Mouse (Mus musculus) gastrocnemius, postnatal 14 days (tissue): ENCODE data around the gene Ube2c. TPM values are rescaled to one million over a fixed set of nuclear protein-coding genes. Genes with fewer than 3 reads are reported as not detected.

Experiments
- DNase-seq: peaks from one replicate; pipeline ENCODE4 v3.0.0; 2021; ENCODE audit warnings: mixed read lengths
- intact Hi-C: fragments of 180-260 bp; cut with DNase I; formaldehyde crosslinking; loops from one replicate; pipeline ENCODE4 v1.15.1; 2025; ENCODE audit warnings: low total_unique reads
- long read RNA-seq, 2 experiments: library from polyadenylated mRNA; stranded (forward); transcript quantifications; one replicate each; pipeline ENCODE4 v2.0.0; 2021
- total RNA-seq, 2 experiments: library from RNA; stranded (reverse); gene quantifications; 2 replicates each; pipeline ENCODE4 v1.2.3; 2021

Gene Ube2c
- 1 to 10 TPM; 6.9 to 8.1 TPM for total RNA-seq
- long read RNA-seq, experiment 1, partial matches to known transcripts, result 1 of 3 reads
- long read RNA-seq, experiment 1, other reads (novel, unspliced or antisense), result 0 of 3 reads
- long read RNA-seq, experiment 2, transcript Ube2c-202 (6 exons, 967 nt), result major isoform, 5 of 6 reads
- long read RNA-seq, experiment 2, partial matches to known transcripts, result 0 of 6 reads
- long read RNA-seq, experiment 2, other reads (novel, unspliced or antisense), result 0 of 6 reads

- intact Hi-C loops, result no loop called here
- peak; percentile 97 for DNase-seq
Measured at GRCm38 (mm10) chr2:164769258-164770037, at the start of gene Ube2c. Gene Ube2c, plus strand, starts transcription at chr2:164769898.

- DNase-seq, result no peak
- intact Hi-C loops, result loop anchor here (5.0 kb wide), 2 partner anchors 36 to 126 kb away; partner anchors contain the start of gene Wfdc13
Measured at GRCm38 (mm10) chr2:164723276-164723675, 46.4 kb upstream of the Ube2c start.

GRCm38 (mm10) chr2:164725895-164726619, 43.6 kb upstream of the Ube2c start:
- intact Hi-C loops, result no loop called here
- peak; percentile 58 for DNase-seq

- intact Hi-C loops, result no loop called here
- DNase-seq, result no peak
Measured at GRCm38 (mm10) chr2:164731719-164732118, 38.0 kb upstream of the Ube2c start.

- no peak for DNase-seq
- intact Hi-C loops, result no loop called here
Measured at GRCm38 (mm10) chr2:164733259-164733658, 36.4 kb upstream of the Ube2c start.

GRCm38 (mm10) chr2:164734839-164735238, 34.9 kb upstream of the Ube2c start:
- DNase-seq, result no peak
- intact Hi-C loops, result no loop called here

- intact Hi-C loops, result no loop called here
- no peak for DNase-seq
Measured at GRCm38 (mm10) chr2:164735446-164735845, 34.3 kb upstream of the Ube2c start.

GRCm38 (mm10) chr2:164737377-164738090, 32.2 kb upstream of the Ube2c start:
- intact Hi-C loops, result no loop called here
- DNase-seq, result no peak

GRCm38 (mm10) chr2:164739876-164740275, 29.8 kb upstream of the Ube2c start:
- no peak for DNase-seq
- intact Hi-C loops, result no loop called here

GRCm38 (mm10) chr2:164744987-164745386, 24.7 kb upstream of the Ube2c start:
- no peak for DNase-seq

GRCm38 (mm10) chr2:164745843-164746479, 23.7 kb upstream of the Ube2c start, which contains the start of the genes Wfdc3 and Dnttip1:
Gene Wfdc3, minus strand, starts transcription at chr2:164745931.
Gene Dnttip1, plus strand, starts transcription at chr2:164745983.
- peak; percentile 94 for DNase-seq
- intact Hi-C loops, result no loop called here

More at GRCm38 (mm10) chr2:164744987-164745386, 24.7 kb upstream of the Ube2c start:
- intact Hi-C loops, result no loop called here

- intact Hi-C loops, result no loop called here
- DNase-seq, result no peak
Measured at GRCm38 (mm10) chr2:164746693-164747092, 23.0 kb upstream of the Ube2c start.

GRCm38 (mm10) chr2:164748191-164748590, 21.5 kb upstream of the Ube2c start:
- DNase-seq, result no peak
- intact Hi-C loops, result no loop called here

GRCm38 (mm10) chr2:164748991-164749390, 20.7 kb upstream of the Ube2c start:
- no peak for DNase-seq
- intact Hi-C loops, result no loop called here

- intact Hi-C loops, result no loop called here
- DNase-seq, result no peak
Measured at GRCm38 (mm10) chr2:164752454-164752853, 17.2 kb upstream of the Ube2c start.

- intact Hi-C loops, result no loop called here
- no peak for DNase-seq
Measured at GRCm38 (mm10) chr2:164754105-164754504, 15.6 kb upstream of the Ube2c start.

- intact Hi-C loops, result no loop called here
- no peak for DNase-seq
Measured at GRCm38 (mm10) chr2:164754800-164755199, 14.9 kb upstream of the Ube2c start.

- no peak for DNase-seq
- intact Hi-C loops, result no loop called here
Measured at GRCm38 (mm10) chr2:164757841-164758240, 11.9 kb upstream of the Ube2c start.

GRCm38 (mm10) chr2:164758692-164759091, 11.0 kb upstream of the Ube2c start:
- DNase-seq, result no peak
- intact Hi-C loops, result no loop called here
